Mouse (Mus musculus) small intestine, adult 2 months (tissue): Measurements from ENCODE around the gene Gba2. TPM values are rescaled to one million over a fixed set of nuclear protein-coding genes. Genes with fewer than 3 reads are reported as not detected.
"Not testable (repeated sequence)": the region's sequence is repeated elsewhere in the genome, so short reads cannot be mapped to it uniquely, and the experiment has no call there.

Source experiments
- H3K27ac ChIP-seq: fragments of 200-500 bp; 2 replicates; pipeline ENCODE4 v1.5.1; 2012; ENCODE audit warnings: low read depth, low read length, control low read depth, inconsistent platforms; ENCODE audit not compliant: insufficient read depth
- H3K27me3 ChIP-seq: fragments of 200-500 bp; 2 replicates; pipeline ENCODE4 v1.6.1; 2012; ENCODE audit warnings: mild to moderate bottlenecking, moderate library complexity, low read length, inconsistent platforms; ENCODE audit not compliant: control insufficient read depth, insufficient read depth
- H3K36me3 ChIP-seq: fragments of 200-500 bp; 2 replicates; pipeline ENCODE4 v1.6.1; 2012; ENCODE audit warnings: mild to moderate bottlenecking, low read length, control low read depth, inconsistent platforms; ENCODE audit not compliant: control insufficient read depth, insufficient read depth
- H3K4me1 ChIP-seq: fragments of 200-500 bp; 2 replicates; pipeline ENCODE4 v1.6.1; 2012; ENCODE audit warnings: low read length, inconsistent platforms, mixed read lengths; ENCODE audit not compliant: control insufficient read depth, insufficient read depth, insufficient read length
- H3K4me3 ChIP-seq: fragments of 200-500 bp; 2 replicates; pipeline ENCODE4 v1.5.1; 2012; ENCODE audit warnings: low read depth, mild to moderate bottlenecking, control low read depth, inconsistent platforms, low read length, moderate library complexity
- CTCF ChIP-seq: fragments of 200-500 bp; IDR thresholded peaks from 2 replicates; pipeline ENCODE4 v1.5.1; 2012; ENCODE audit warnings: low read depth, mild to moderate bottlenecking, control low read depth, inconsistent platforms, low read length, moderate library complexity, mixed read lengths; ENCODE audit not compliant: insufficient replicate concordance, insufficient read length; ENCODE audit errors: extremely low read depth
- POLR2A ChIP-seq: fragments of 200-500 bp; IDR thresholded peaks from 2 replicates; pipeline ENCODE4 v1.6.1; 2012; ENCODE audit warnings: low read depth, mild to moderate bottlenecking, control low read depth, inconsistent platforms, low read length, moderate library complexity
- WGBS: fragments of 180-500 bp; shearing (Covaris S2); methylation state at CpG from one replicate; pipeline ENCODE4 v1.1.7; 2018; 5-methylcytosine and 5-hydroxymethylcytosine counted together
- polyA plus RNA-seq: library from polyadenylated mRNA; depleted of rRNA; stranded (reverse); fragments of >200 nt; gene quantifications from 2 replicates; pipeline ENCODE4 v1.2.3, GENCODE M21; 2012

Gene Gba2
- polyA plus RNA-seq, 1 experiment, result 7.6 TPM

GRCm38 (mm10) chr4:43600195-43600934, 21.7 kb upstream of the Gba2 start:
- no peak for TF ChIP-seq CTCF
- TF ChIP-seq POLR2A, result no peak
- no peaks in the 10 kb centered on the region for H3K36me3 ChIP-seq
- H3K4me3 ChIP-seq, result no peak overlapping the region
- H3K27ac ChIP-seq, result no peak overlapping the region
- 66% methylated on average over 9 of the region's 9 CpGs for WGBS
- H3K4me1 ChIP-seq, result no peaks in the 10 kb centered on the region
- no peaks in the 10 kb centered on the region for H3K27me3 ChIP-seq

- WGBS, result 65% methylated on average over 7 of the region's 7 CpGs
- TF ChIP-seq CTCF, result no peak
- no peak for TF ChIP-seq POLR2A
- H3K27me3 ChIP-seq, result no peaks in the 10 kb centered on the region
- no peaks in the 10 kb centered on the region for H3K36me3 ChIP-seq
- H3K4me1 ChIP-seq, result no peaks in the 10 kb centered on the region
- no peak overlapping the region for H3K27ac ChIP-seq
- H3K4me3 ChIP-seq, result no peak overlapping the region
Observed at GRCm38 (mm10) chr4:43598650-43599380, 20.1 kb upstream of the Gba2 start.

- Histone ChIP-seq H3K36me3 (no peaks in the 10 kb centered on the region), H3K4me3 (no peak overlapping the region), H3K27me3 (no peaks in the 10 kb centered on the region), H3K27ac (no peak overlapping the region), H3K4me1 (no peaks in the 10 kb centered on the region)
- 58% methylated on average over 4 of the region's 4 CpGs for WGBS
- TF ChIP-seq CTCF (no peak), POLR2A (no peak)
Observed at GRCm38 (mm10) chr4:43598200-43598599, 19.5 kb upstream of the Gba2 start.

GRCm38 (mm10) chr4:43596597-43596996, 17.9 kb upstream of the Gba2 start:
- not testable (repeated sequence) for H3K4me1 ChIP-seq, H3K4me3 ChIP-seq, H3K36me3 ChIP-seq, H3K27ac ChIP-seq, H3K27me3 ChIP-seq
- 80% methylated on average over 2 of the region's 2 CpGs for WGBS

GRCm38 (mm10) chr4:43593453-43593852, 14.8 kb upstream of the Gba2 start:
- Histone ChIP-seq H3K27ac (no peak overlapping the region), H3K27me3 (no peaks in the 10 kb centered on the region), H3K4me3 (no peak overlapping the region), H3K36me3 (no peaks in the 10 kb centered on the region), H3K4me1 (no peaks in the 10 kb centered on the region)
- 27% methylated on average over 3 of the region's 3 CpGs for WGBS
- TF ChIP-seq CTCF, result no peak
- TF ChIP-seq POLR2A, result no peak

- TF ChIP-seq POLR2A (no peak), CTCF (no peak)
- WGBS, result 80% methylated on average over 3 of the region's 3 CpGs
- no peaks in the 10 kb centered on the region for H3K27me3 ChIP-seq
Observed at GRCm38 (mm10) chr4:43591961-43592360, 13.3 kb upstream of the Gba2 start.

GRCm38 (mm10) chr4:43591543-43591942, 12.9 kb upstream of the Gba2 start:
- Histone ChIP-seq H3K36me3 (no peaks in the 10 kb centered on the region), H3K27ac (no peak overlapping the region), H3K4me3 (no peak overlapping the region), H3K27me3 (no peaks in the 10 kb centered on the region), H3K4me1 (no peaks in the 10 kb centered on the region; the same call in 1 of the 2 replicates)
- TF ChIP-seq CTCF (no peak), POLR2A (no peak)
- WGBS, result 33% methylated on average over 5 of the region's 5 CpGs

More at GRCm38 (mm10) chr4:43591961-43592360, 13.3 kb upstream of the Gba2 start:
- Histone ChIP-seq H3K27ac (no peak overlapping the region), H3K4me3 (no peak overlapping the region), H3K4me1 (no peaks in the 10 kb centered on the region), H3K36me3 (no peaks in the 10 kb centered on the region)
